Mouse (Mus musculus): ENCODE measurements around the gene Abca9. TPM values are rescaled to one million over a fixed set of nuclear protein-coding genes. Genes with fewer than 3 reads are reported as not detected.

The Abca9 gene
- polyA plus RNA-seq, 1 experiment from 2014 or later: 1.2 TPM

GRCm38 (mm10) chr11:110094846-110095380 lies 73.1 kb downstream of the Abca9 start:
- Histone ChIP-seq H3K9ac (ENCODE audit: low read depth, low read length) (no peak overlapping the region), H3K36me3 (ENCODE audit: control insufficient read depth, insufficient read depth, low read length) (no peaks in the 10 kb centered on the region), H3K4me1 (ENCODE audit: control insufficient read depth, insufficient read depth, low read length) (no peaks in the 10 kb centered on the region), H3K4me2 (replicated peaks; ENCODE audit: low read depth, low read length) (no peak overlapping the region), H3K27ac (ENCODE audit: low read depth, low read length) (no peak overlapping the region), H3K27me3 (ENCODE audit: control insufficient read depth, insufficient read depth, low read length) (no peaks in the 10 kb centered on the region), H3K4me3 (ENCODE audit: low read length) (no peak overlapping the region), H3K9me3 (ENCODE audit: control insufficient read depth, low read length) (no peaks in the 10 kb centered on the region)
- 78% methylated on average over 7 of the region's 7 CpGs for WGBS
- ATAC-seq (ENCODE audit: low FRiP score, low TSS enrichment): no peak

GRCm38 (mm10) chr11:110094236-110094635 lies 73.8 kb downstream of the Abca9 start:
- Histone ChIP-seq H3K4me3 (ENCODE audit: low read length) (no peak overlapping the region), H3K9me3 (ENCODE audit: control insufficient read depth, low read length) (no peaks in the 10 kb centered on the region), H3K27ac (ENCODE audit: low read depth, low read length) (no peak overlapping the region), H3K27me3 (ENCODE audit: control insufficient read depth, insufficient read depth, low read length) (no peaks in the 10 kb centered on the region), H3K4me1 (ENCODE audit: control insufficient read depth, insufficient read depth, low read length) (no peaks in the 10 kb centered on the region), H3K9ac (ENCODE audit: low read depth, low read length) (no peak overlapping the region), H3K36me3 (ENCODE audit: control insufficient read depth, insufficient read depth, low read length) (no peaks in the 10 kb centered on the region), H3K4me2 (replicated peaks; ENCODE audit: low read depth, low read length) (no peak overlapping the region)
- ATAC-seq (ENCODE audit: low FRiP score, low TSS enrichment): no peak
- WGBS: 85% methylated on average over 3 of the region's 3 CpGs

GRCm38 (mm10) chr11:110091328-110091727 lies 76.7 kb downstream of the Abca9 start:
- Histone ChIP-seq H3K36me3 (ENCODE audit: control insufficient read depth, insufficient read depth, low read length) (no peaks in the 10 kb centered on the region), H3K4me3 (ENCODE audit: low read length) (no peak overlapping the region), H3K27ac (ENCODE audit: low read depth, low read length) (no peak overlapping the region), H3K9ac (ENCODE audit: low read depth, low read length) (no peak overlapping the region), H3K4me1 (ENCODE audit: control insufficient read depth, insufficient read depth, low read length) (no peaks in the 10 kb centered on the region), H3K27me3 (ENCODE audit: control insufficient read depth, insufficient read depth, low read length) (no peaks in the 10 kb centered on the region), H3K4me2 (replicated peaks; ENCODE audit: low read depth, low read length) (no peak overlapping the region), H3K9me3 (ENCODE audit: control insufficient read depth, low read length) (no peaks in the 10 kb centered on the region)
- 74% methylated on average over 2 of the region's 2 CpGs for WGBS
- ATAC-seq (ENCODE audit: low FRiP score, low TSS enrichment): no peak

GRCm38 (mm10) chr11:110072158-110072557 lies 95.8 kb downstream of the Abca9 start:
- WGBS: 82% methylated on average over 3 of the region's 3 CpGs
- no peaks in the 10 kb centered on the region for H3K4me1 ChIP-seq (ENCODE audit: control insufficient read depth, insufficient read depth, low read length)
- H3K4me2 ChIP-seq (replicated peaks; ENCODE audit: low read depth, low read length): no peak overlapping the region
- no peak overlapping the region for H3K4me3 ChIP-seq (ENCODE audit: low read length)
- no peak overlapping the region for H3K9ac ChIP-seq (ENCODE audit: low read depth, low read length)
- H3K36me3 ChIP-seq (ENCODE audit: control insufficient read depth, insufficient read depth, low read length): no peaks in the 10 kb centered on the region
- no peaks in the 10 kb centered on the region for H3K9me3 ChIP-seq (ENCODE audit: control insufficient read depth, low read length)
- ATAC-seq (ENCODE audit: low FRiP score, low TSS enrichment): no peak
- no peak overlapping the region for H3K27ac ChIP-seq (ENCODE audit: low read depth, low read length)
- no peaks in the 10 kb centered on the region for H3K27me3 ChIP-seq (ENCODE audit: control insufficient read depth, insufficient read depth, low read length)

- Histone ChIP-seq H3K27ac (ENCODE audit: low read depth, low read length) (no peak overlapping the region), H3K9me3 (ENCODE audit: control insufficient read depth, low read length) (no peaks in the 10 kb centered on the region), H3K36me3 (ENCODE audit: control insufficient read depth, insufficient read depth, low read length) (no peaks in the 10 kb centered on the region), H3K4me2 (replicated peaks; ENCODE audit: low read depth, low read length) (no peak overlapping the region), H3K4me1 (ENCODE audit: control insufficient read depth, insufficient read depth, low read length) (no peaks in the 10 kb centered on the region), H3K27me3 (ENCODE audit: control insufficient read depth, insufficient read depth, low read length) (no peaks in the 10 kb centered on the region), H3K4me3 (ENCODE audit: low read length) (no peak overlapping the region), H3K9ac (ENCODE audit: low read depth, low read length) (no peak overlapping the region)
- WGBS: 68% methylated on average over 4 of the region's 4 CpGs
- ATAC-seq (ENCODE audit: low FRiP score, low TSS enrichment): no peak
These were observed 107.0 kb downstream of the Abca9 start for GRCm38 (mm10) chr11:110061032-110061431.

- Histone ChIP-seq H3K4me3 (ENCODE audit: low read length) (no peak overlapping the region), H3K27ac (ENCODE audit: low read depth, low read length) (no peak overlapping the region), H3K36me3 (ENCODE audit: control insufficient read depth, insufficient read depth, low read length) (no peaks in the 10 kb centered on the region), H3K9me3 (ENCODE audit: control insufficient read depth, low read length) (no peaks in the 10 kb centered on the region), H3K4me1 (ENCODE audit: control insufficient read depth, insufficient read depth, low read length) (no peaks in the 10 kb centered on the region), H3K9ac (ENCODE audit: low read depth, low read length) (no peak overlapping the region), H3K27me3 (ENCODE audit: control insufficient read depth, insufficient read depth, low read length) (no peaks in the 10 kb centered on the region), H3K4me2 (replicated peaks; ENCODE audit: low read depth, low read length) (no peak overlapping the region)
- 77% methylated on average over 2 of the region's 2 CpGs for WGBS
- ATAC-seq (ENCODE audit: low FRiP score, low TSS enrichment): no peak
These were observed 107.9 kb downstream of the Abca9 start for GRCm38 (mm10) chr11:110060127-110060526.

- Histone ChIP-seq H3K36me3 (ENCODE audit: control insufficient read depth, insufficient read depth, low read length) (no peaks in the 10 kb centered on the region), H3K9ac (ENCODE audit: low read depth, low read length) (no peak overlapping the region), H3K4me3 (ENCODE audit: low read length) (no peak overlapping the region), H3K4me1 (ENCODE audit: control insufficient read depth, insufficient read depth, low read length) (no peaks in the 10 kb centered on the region), H3K27ac (ENCODE audit: low read depth, low read length) (no peak overlapping the region), H3K4me2 (replicated peaks; ENCODE audit: low read depth, low read length) (no peak overlapping the region), H3K27me3 (ENCODE audit: control insufficient read depth, insufficient read depth, low read length) (no peaks in the 10 kb centered on the region), H3K9me3 (ENCODE audit: control insufficient read depth, low read length) (no peaks in the 10 kb centered on the region)
- ATAC-seq (ENCODE audit: low FRiP score, low TSS enrichment): no peak
- WGBS: 81% methylated on average over 3 of the region's 3 CpGs
These were observed 114.3 kb downstream of the Abca9 start for GRCm38 (mm10) chr11:110053681-110054080.

Other genes starting within 250 kb of the Abca9 start
- 0.26 and 0.46 TPM in 2 replicates for gene Abca8b, start 172.4 kb downstream of the Abca9 start, polyA plus RNA-seq (2014; fragmentation: Nextera tagmentation; extraction: Ambion mirVana)
- not detected in 2 replicates for gene Abca8a, start 72.2 kb downstream of the Abca9 start, polyA plus RNA-seq (2014; fragmentation: Nextera tagmentation; extraction: Ambion mirVana)
- not detected in 2 replicates for gene Abca6, start 83.6 kb upstream of the Abca9 start, polyA plus RNA-seq (2014; fragmentation: Nextera tagmentation; extraction: Ambion mirVana)
- gene Abca5, start 169.5 kb upstream of the Abca9 start, polyA plus RNA-seq (2014; fragmentation: Nextera tagmentation; extraction: Ambion mirVana): 5.6 and 6.9 TPM in 2 replicates
- 20.2 and 26.6 TPM in 2 replicates for gene Map2k6, start 230.9 kb upstream of the Abca9 start, polyA plus RNA-seq (2014; fragmentation: Nextera tagmentation; extraction: Ambion mirVana)

Measured in kidney, embryonic 14.5 days (tissue).